Mouse (Mus musculus) frontal cortex, postnatal 10 days (tissue): ENCODE data around the gene Iqcc.

Experiments
- DNase-seq, 2 experiments: peaks; one replicate each; pipeline ENCODE4 v3.0.0; 2022; ENCODE audit warnings: low spot score in 2 of 2, mixed read lengths in 1 of 2

Iqcc gene

GRCm38 (mm10) chr4:129618786-129619691 is at the start of gene Iqcc:
Gene Iqcc (minus strand): TSS chr4:129619099.
- DNase-seq: peak; percentile 92 to 95

DNA sequence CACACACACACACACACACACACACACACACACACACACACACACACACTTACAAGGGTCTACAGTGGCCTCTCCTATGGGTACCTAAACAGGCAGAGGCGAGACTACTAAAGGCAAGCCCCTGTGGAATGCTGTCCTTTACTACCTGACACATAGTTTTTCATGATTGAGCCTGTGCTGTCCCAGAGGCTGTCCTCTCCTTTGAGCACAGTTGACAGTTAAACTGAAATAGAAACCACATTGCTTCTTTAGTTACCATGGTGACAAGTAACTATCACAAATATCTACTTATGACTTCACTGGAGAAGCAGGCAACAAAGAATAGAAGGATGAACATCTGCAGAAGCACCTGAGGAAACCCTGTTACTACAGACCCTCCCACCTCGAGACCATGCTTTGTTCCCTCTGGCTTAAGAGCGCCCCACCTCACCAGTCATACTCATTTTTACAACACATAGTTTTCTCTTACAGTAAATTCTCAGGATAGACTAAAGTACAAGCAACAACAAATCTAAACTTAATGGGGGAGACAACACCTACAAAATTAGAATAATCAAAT is 43.4 kb upstream of the Iqcc start:
- DNase-seq: no peak

DNA sequence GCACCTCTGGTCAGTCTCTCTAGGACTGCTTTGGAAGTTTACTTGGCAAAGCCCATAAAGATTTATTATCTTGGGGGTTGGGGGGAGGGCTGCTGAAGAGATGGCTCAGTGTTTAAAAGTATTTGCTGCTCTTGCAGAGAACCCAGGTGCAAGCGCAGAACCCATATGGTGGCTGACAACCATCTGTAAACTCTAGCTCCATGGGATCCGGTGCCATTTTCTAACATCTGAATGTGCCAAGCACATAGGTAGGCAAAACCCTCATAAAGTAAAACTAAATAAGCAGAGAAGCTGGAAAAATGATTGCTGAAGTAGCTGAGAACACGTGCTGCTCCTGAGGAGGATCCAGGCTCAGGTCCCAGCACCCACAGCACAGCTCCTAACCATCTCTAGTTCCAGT is 42.7 kb upstream of the Iqcc start:
- DNase-seq: no peak

GRCm38 (mm10) chr4:129654770-129655169 is 35.9 kb upstream of the Iqcc start:
- DNase-seq: no peak

DNA sequence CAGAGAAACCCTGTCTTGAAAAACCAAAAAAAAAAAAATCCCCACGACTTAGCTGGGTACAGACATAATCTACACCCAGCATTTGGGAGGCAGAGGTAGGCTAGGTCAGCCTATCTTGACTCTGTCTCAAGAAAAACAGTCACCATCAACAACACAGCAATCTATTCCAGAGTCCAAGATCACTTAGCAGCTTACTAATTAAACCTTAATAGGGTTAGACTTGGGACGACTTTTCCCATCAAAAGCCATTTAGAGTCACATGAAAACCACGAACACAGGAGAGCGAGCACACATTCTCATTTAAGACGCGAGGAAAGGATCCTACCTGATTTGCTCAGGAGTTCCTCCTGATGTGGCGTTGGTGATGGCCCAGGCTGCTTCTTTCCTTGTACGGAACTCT is 31.5 kb upstream of the Iqcc start:
- no peak for DNase-seq

- DNase-seq: no peak
Observed at GRCm38 (mm10) chr4:129648656-129649055, 29.8 kb upstream of the Iqcc start.

- no peak for DNase-seq
Observed at GRCm38 (mm10) chr4:129645204-129645603, 26.3 kb upstream of the Iqcc start.

DNA sequence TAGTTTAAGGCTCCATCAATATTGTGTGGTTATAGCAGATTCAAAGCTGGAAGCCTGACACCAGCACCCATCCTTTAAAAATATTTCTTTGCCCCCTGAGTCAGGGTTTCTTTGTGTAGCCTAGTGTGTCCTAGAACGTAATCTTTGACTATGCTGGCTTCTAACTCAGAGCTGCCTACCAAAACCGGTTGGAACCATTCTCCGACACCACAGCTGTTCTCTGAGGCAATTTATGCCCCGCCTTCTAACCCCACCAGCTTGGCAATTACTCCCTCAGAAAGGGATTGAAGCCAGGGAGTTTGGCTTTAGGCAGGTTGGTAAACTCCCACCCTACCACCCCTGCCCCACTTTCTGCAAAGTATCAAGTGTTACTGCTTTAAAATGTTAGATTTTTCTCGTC is 22.9 kb upstream of the Iqcc start:
- no peak for DNase-seq

DNA sequence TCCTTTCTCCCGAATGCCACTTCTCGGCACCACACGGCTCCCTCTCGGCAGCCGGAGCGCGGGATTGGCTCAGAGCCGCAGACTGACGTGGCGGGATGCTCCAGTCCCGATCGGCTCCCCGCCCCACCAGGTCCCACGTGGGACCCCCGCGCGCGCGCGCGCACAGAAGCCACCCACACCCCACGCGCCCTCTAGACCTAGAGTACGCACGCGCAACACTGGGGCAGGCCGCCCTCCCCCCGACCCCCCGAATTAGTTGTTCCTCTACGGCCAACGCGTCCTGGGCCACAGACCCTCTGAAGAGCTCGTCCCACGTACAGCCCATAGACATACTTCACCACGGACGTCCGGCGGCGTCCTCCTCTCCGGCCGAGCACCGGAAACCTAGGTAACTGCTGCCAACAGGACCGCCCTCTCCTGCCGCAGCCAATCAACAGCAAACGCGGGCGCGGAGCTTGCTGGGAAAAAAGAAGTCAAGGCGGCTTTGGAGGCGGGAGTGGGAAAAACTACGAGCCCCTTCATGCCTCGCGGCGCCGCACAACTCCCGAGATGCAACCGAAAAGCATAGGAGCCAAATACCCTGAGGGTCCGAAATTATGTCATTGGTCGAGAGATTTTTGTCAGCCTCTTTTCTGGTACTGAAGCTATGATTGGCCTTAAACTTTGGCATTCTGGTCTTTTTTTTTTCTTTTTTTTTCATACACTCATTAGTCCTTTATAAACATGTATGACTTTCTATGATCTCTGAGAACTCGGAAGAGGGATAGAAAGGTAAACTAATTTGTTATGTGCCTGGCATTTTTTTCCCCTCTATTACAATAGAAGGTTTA is 22.0 kb upstream of the Iqcc start, which contains the start of gene Txlna:
Gene Txlna, minus strand, starts transcription at position 428 of the 830 bp plus-strand sequence.
- DNase-seq: peak; percentile 95 to 96

DNA sequence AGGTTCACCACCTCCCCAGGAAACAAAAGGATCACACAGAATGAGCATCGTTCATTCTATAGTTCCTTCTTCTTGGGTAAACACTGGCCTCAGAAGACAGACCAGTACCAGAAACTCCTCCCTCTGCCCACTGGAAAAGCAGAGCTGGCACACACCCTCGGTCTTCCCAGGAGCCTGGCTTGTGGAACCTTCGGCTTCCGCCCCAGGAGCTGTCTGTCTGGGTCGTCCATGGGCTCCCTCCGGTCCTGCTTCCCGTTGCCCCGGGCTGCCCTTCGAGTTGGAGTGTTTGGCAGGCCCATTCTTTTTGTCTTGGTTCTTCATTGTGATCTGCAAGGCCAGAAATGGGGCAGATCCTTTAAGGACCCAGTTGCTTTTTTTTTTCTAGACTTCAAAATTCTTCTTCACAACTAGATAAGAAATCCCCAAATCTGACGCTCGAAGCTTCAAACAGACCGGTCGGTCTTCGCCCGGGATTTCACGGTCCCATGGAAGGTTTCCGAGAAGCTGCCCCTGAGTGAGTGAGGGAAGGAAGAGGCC is 21.3 kb upstream of the Iqcc start:
- DNase-seq: no peak

- no peak for DNase-seq
Observed at GRCm38 (mm10) chr4:129639221-129639620, 20.3 kb upstream of the Iqcc start.

- DNase-seq: no peak
Observed at GRCm38 (mm10) chr4:129633852-129634251, 15.0 kb upstream of the Iqcc start.

DNA sequence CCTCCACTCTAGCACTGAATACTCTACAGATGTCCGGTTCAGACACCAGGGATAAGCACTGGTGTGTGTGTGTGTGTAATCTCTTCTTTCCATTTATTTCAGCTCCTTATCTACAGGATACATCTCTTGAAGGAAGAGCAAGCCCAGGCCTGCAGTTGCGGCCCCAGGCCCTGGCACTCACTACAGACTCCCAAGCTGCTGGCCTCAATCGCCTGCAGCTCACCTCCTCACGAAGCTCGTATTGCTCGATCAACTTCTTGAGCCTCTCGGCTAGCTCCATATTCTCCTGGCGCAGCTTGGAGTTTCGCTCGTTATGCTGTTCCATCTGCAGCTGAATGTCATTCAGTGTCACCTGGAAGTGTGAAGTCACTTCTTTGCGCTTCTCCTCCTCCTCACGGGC is 13.0 kb upstream of the Iqcc start:
- no peak for DNase-seq

DNA sequence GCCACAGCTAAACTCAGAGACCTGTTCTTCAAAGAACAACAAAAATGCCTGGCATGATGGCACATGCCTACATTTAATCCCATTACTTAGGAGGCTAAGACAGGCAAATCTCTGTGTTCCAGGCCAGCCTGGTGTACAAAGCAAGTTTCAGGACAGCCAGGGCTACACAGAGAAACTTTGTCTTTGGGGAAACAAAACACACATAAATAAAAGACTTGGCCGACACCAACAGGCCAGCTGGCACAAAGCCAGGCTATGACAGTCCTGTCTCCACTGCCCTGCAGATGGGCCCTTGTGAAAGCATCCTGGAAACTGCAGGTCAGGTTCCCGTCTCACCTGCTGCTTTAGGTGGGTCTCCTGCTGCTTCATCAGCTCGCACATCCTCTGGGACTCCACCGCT is 12.0 kb upstream of the Iqcc start:
- DNase-seq: no peak

DNA sequence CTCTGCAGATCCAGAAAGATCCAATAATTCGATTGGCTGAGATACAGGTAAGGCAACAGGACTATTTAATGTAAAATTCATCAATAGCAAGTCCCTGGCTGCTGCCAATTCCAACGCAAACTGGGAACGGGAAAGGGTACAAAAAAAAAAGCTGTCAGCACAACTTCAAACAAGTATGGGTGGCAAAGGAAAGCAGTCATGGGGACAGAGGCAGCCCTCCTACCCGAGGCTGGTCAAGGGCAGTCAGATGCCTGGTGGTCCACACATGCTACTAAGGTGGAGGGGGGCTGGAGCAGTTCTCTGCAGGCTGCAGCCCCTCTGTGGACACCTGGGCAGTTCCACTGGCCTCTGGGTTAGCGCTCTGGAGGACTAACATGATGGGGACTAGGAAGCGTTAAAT is 7.1 kb upstream of the Iqcc start:
- DNase-seq: no peak

DNA sequence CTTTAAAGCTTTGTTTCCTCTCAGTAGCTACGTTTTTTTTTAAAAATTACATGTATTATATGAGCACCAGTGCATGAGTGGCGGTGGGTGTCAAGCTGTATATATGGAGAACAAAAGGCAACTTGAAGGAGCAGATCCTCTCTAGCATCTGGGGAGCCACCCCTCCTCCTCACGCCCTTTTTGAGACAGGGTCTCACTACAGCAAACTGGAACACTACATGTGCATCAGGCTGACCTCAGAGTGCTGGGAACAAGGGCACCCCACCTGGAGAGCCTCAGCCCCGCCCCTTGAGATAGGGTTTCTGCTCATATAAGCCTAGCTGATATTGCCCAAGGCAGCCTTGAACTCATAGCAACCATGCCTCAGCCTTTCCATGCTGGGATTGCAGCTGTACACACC is 6.6 kb upstream of the Iqcc start:
- DNase-seq: no peak

DNA sequence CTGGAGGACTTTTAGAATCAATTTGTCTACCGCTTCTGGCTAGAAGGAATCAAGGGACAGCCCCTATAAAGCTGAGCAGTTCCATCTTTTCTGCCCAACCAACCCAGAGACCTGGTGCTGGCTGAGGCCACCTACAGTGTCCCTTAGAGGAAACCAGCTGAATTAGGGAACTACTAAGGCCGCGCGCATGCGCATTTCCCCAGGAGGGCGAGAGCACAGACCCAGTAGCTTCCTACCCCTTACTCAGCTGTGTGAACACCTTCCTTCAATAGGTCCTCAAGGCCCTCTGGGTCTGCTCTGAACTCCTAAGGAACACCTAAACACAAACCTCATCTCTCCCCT is 6.1 kb upstream of the Iqcc start:
- peak; percentile 67 to 74 for DNase-seq

DNA sequence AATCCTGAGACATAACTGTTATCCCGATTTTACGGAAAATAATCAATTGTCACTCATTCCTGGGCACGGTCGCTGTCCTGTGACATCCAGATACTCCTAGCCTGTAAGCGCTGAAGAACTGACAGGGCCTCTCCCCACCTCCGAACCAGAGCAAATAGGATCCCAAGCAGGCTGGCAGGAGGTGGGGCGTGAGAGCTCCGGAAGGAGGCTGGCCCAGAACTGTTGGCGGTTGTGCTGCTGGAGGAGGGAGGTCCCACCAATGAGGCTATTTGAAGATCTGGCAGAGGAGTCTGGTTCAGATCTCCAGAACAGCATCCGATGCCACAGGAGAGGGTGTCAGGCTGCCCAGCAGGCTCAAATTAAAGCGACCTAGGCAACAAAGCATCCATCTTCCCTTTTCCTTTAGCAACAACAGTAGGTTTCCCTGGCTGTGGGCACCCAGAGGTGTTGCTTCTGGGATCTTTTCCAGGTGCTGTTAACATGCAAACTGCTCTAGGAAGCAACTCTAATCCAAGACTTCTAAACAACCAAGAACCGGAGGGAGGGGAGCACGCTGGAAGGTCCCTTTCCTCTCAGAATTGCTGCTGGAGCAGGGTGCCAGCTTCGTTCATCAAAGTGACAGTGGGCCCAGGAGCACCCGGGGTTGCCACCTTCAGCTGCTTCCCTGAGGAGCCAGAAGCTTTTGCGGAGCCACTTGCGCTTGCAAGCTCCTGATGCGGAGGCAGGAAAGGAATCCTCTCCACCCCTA is 5.6 kb upstream of the Iqcc start:
- peak; percentile 85 to 93 for DNase-seq

GRCm38 (mm10) chr4:129623681-129624091 is 4.8 kb upstream of the Iqcc start, which contains the start of gene Ccdc28b:
Gene Ccdc28b (minus strand): TSS chr4:129623947.
- no peak for DNase-seq

DNA sequence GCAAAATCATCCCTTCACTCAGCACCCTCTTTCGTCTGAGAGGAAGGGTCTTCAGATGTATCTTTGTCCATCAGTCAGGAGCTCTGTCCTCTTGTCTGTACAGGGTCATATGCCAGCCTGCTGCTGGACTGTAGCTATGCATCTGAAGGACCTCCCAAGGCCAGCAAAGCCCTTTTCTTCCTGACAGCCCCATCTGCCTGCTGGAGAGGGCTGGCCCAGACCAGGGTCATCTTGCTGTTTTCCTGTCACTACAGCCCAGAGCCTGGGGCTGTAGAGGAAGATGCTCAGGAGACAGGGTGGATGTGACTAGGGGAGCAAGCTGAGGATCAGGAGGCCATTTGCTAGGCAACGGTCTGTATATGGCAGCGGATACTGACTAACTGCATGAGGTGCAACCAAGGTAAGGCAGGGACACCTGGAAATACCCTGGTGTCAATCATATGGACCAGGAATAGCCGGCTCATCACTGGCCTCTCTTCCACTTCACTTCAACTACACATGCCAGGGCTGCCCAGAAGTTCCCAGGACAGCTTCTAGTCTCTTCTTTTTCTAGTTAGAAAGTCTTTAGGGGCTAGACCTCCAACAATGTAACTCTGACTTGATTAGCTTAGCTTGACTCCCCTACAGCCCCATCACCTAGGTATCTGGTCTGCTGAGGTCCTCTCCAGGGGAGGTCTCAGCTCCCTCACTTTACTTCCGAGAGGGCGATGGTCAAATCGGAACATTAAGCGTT is 4.1 kb upstream of the Iqcc start:
- DNase-seq: no peak
